Mouse (Mus musculus) cerebellum, adult 9-10 months (tissue): ENCODE measurements around the gene Slc30a10.

Experiments used
- DNase-seq: peaks from one replicate; pipeline ENCODE4 v3.0.0; 2022

The Slc30a10 gene

DNA sequence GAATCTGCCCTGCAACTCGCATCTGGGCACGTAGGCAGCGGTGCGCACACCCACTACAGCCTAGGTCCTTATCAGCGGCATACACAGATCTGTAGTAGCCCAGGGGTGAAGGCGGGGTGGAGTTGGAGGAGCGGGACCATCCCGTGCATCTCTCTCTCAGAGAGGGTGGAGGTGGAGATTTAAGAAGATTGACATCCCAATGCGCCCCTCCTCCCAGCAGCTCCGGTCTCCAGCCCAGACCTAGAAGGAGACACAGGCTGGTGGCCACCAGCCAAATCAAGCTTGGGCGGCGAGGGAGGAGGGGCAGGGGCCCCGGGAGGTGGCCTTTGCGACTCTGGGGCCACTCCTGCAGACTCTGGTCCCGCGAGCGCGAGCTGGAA lies at the start of gene Slc30a10:
Gene Slc30a10 (plus strand): TSS at position 274 of the 380 bp plus-strand sequence.
- DNase-seq, result peak; percentile 57

DNA sequence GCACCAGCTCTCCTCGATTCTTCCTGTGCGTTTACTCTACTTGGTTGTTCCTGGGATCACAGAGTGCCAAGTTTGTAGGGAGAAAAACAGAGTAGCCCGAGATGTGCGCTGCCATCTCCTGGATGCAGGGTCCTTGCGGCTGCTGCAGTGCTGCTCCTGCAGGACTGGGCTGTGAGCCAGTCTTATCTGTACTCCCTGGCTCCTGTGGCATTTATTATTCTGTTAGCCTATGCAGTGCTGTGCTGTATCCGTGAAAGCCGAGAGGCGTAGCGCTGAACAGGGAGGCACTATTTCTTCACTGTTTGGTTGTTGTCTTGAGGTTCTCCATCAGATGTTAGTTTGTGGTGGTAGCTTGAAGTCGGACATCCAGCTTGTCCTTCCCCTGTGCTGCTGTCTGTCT lies 48.7 kb upstream of the Slc30a10 start:
- no peak for DNase-seq

GRCm38 (mm10) chr1:185409831-185410230 lies 44.8 kb upstream of the Slc30a10 start:
- no peak for DNase-seq

GRCm38 (mm10) chr1:185418011-185418410 lies 36.6 kb upstream of the Slc30a10 start:
- DNase-seq, result no peak

GRCm38 (mm10) chr1:185419805-185420204 lies 34.8 kb upstream of the Slc30a10 start:
- no peak for DNase-seq

- no peak for DNase-seq
Measured at GRCm38 (mm10) chr1:185420776-185421175, 33.9 kb upstream of the Slc30a10 start.

- DNase-seq, result no peak
Measured at GRCm38 (mm10) chr1:185426583-185426982, 28.1 kb upstream of the Slc30a10 start.

DNA sequence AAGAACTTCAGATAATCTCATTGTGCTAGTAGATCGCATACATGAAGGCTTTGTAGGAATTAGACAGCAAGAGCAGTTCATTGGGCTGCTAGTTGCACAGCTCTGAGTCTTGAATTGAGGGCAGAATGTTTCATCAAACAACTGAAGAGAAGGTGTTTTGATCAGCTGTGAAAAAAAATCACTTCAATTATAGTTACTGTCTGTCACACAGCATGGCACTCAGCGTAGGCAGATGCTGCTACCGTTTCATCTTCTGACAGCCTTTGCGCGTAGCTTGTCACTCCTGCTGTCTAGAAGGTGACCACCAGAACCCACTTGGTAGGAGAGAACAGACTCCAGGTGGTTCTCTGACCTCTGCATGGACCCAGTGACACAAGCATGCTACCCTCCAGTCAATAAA lies 24.2 kb upstream of the Slc30a10 start:
- DNase-seq, result no peak

- no peak for DNase-seq
Measured at GRCm38 (mm10) chr1:185431245-185431997, 23.2 kb upstream of the Slc30a10 start.

DNA sequence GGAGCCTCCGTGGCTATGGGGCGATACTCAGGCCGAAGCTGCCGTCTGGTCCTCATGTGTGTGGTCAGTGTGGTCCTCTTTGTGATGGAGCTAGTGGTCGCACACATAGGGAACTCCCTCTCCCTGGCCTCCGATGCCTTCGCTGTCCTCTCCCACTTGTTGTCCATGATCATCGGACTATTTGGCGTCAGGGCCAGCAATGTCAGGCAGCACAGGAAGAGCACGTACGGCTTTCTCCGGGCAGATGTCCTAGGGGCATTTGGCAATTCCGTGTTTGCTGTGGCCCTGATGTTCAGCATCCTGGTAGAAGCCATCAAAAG lies 22.7 kb upstream of the Slc30a10 start:
- no peak for DNase-seq

DNA sequence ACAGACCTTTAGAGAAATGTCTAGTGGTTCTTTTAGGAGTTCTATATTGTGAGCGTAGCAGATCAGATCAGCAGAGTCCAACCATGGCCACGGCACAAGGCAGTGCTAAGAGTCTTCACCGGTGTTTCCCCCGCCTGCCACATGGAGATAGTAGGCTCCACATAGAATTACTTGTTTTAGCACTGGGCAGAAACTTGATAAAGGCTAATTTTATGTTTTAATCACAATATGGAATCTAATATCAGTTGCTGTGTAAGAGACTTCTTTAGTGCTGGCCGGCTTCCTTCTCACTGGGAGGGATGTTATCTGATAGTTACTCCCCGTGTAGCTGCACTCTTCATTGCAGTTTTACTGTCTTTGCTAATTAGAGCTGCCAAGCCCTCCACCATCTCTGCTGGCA lies 21.5 kb upstream of the Slc30a10 start:
- no peak for DNase-seq

DNA sequence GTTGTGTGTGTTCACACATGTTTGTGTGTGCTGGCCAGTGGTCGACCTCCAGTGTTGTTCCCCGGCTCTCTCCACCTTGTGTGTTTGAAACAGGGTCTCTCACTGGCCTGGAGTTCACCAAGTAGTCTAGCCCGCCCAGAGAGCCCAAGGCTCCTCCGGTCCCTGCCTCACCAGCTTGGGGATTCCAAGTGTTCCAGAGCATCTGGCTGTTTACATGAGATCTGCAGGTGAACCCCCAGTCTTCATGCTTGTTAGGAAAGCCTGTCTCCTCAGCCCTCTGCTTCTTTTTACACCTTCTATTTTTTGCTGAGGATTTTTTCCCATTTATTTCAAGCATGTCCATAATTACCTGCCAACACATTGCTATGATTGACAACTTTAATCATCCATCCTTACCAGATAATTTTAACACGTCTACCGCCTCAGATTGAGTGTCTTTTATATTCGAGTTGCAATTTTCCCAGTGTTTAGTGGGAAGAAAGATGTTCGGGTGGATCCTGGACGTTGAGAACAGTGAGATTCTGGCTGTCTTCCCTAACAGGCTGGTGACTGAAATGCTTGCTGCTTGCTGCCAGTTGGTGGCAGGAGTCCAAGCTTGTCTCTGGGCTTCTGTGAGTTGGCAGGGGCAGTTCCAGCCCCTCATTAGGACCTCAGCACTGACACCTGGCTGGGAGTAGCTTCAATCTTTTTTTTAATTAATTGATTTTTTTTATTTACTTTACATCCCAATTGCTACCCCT lies 15.6 kb upstream of the Slc30a10 start:
- DNase-seq, result peak; percentile 86

- peak; percentile 81 for DNase-seq
Measured at GRCm38 (mm10) chr1:185441703-185442472, 12.8 kb upstream of the Slc30a10 start.

- DNase-seq, result no peak
Measured at GRCm38 (mm10) chr1:185448936-185449335, 5.7 kb upstream of the Slc30a10 start.

DNA sequence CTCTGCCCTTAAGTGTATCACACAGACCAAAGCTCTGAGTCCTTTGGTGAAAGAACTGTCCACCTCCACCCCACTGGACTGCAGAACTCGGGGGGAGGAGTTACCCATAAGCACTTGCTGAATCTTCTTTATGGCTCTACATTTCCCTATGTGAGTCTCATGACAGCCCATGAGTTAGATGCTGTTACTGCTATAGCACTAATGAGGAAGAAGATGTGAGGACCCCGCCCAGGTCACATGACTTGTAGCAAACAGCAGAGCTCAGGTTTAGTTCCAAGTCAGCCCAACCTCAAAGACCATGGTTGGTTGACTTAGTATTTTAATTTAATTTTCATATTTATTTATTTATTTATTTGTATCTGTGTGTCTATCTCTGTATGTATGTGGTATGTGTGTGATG lies 4.9 kb upstream of the Slc30a10 start:
- no peak for DNase-seq

GRCm38 (mm10) chr1:185451077-185451476 lies 3.6 kb upstream of the Slc30a10 start:
- no peak for DNase-seq

- no peak for DNase-seq
Measured at GRCm38 (mm10) chr1:185451495-185451894, 3.2 kb upstream of the Slc30a10 start.

DNA sequence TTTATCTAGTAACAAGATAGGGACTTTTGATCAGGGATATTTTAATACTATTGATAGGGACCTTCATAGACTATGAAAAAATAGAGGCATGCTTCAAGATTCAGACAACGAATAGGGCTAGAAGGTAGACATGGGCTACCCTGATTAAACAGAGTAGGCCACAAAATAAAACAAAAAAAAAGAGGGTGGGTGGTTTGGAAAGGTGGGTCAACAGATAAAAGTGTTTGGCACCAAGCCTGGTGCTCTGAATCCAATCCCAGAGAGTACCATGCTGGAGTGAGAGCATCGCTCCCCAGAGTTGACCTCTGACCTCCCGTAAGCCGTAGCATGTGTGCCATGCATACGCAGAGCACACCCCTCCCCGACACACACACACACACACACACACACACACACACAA lies 2.2 kb upstream of the Slc30a10 start:
- DNase-seq, result no peak

- DNase-seq, result no peak
Measured at GRCm38 (mm10) chr1:185454144-185454543, 504 bp upstream of the Slc30a10 start.

DNA sequence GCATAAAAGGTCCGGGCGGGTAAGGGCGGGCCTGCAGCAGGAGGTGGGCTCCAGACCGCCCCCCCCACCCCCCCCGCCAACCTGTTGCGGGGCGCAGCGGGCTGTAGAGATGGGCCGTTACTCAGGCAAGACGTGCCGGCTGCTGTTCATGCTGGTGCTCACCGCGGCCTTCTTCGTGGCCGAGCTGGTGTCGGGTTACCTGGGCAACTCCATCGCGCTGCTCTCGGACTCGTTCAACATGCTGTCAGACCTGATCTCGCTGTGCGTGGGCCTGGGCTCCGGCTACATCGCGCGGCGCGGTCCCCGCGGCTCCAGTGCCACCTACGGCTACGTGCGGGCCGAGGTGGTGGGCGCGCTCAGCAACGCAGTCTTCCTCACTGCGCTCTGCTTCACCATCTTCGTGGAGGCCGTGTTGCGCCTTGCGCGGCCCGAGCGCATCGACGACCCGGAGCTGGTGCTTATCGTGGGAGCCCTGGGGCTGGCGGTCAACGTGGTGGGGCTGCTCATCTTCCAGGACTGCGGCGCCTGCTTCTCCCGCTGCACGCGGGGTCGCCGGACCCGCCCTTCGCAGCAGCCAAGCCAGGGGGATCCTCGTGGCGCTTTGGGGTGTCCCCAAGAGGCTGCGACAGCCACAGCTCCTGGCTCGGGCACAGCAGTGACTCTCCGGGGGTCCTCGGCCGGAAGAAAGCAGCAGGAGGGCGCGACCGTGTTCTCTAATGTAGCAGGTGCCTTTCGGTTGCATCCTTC lies 480 bp downstream of the Slc30a10 start:
- DNase-seq, result peak; percentile 29

GRCm38 (mm10) chr1:185456327-185456726 lies 1.7 kb downstream of the Slc30a10 start:
- no peak for DNase-seq

DNA sequence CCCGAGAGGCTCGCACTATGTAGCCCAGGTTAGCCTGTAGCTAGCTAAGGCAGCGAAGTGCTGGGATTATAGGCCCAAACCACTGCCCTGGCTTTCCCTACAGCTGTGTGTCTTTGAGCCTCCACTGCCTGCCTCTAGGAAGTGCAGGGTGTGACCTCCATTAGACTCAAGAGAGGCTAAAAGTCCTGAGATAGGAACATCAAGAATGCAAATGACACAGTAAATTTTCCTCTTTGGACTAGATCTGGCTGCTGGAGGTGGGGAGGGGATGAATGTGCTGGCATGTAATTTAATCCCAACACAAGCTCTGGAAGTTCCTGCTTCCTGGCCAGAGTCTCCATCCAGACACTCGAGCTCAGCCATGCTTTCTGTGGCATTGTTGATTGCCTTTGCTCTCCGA lies 5.4 kb downstream of the Slc30a10 start:
- DNase-seq, result no peak

DNA sequence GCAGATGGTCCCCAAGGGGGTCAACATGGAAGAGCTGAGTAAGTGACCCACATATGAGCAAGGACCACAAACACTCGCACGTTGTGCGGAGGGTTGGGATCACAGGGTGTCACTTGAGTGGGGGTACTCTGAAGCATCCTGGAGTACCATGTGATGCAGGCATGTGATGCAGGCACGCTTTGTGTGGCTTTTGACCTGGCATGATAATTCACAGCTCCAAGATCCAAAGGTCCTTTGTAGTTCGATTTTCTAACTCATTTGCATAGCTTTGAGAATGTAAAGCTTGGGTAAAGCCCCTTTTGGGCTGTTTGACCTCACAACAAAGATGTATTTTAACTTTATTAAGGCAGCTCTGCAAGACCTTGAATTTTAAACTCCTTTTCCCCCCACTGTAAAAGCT lies 8.2 kb downstream of the Slc30a10 start:
- no peak for DNase-seq
